Comparison of ENCODE assay signal across 7 mouse cellular contexts in the genomic region with DNA sequence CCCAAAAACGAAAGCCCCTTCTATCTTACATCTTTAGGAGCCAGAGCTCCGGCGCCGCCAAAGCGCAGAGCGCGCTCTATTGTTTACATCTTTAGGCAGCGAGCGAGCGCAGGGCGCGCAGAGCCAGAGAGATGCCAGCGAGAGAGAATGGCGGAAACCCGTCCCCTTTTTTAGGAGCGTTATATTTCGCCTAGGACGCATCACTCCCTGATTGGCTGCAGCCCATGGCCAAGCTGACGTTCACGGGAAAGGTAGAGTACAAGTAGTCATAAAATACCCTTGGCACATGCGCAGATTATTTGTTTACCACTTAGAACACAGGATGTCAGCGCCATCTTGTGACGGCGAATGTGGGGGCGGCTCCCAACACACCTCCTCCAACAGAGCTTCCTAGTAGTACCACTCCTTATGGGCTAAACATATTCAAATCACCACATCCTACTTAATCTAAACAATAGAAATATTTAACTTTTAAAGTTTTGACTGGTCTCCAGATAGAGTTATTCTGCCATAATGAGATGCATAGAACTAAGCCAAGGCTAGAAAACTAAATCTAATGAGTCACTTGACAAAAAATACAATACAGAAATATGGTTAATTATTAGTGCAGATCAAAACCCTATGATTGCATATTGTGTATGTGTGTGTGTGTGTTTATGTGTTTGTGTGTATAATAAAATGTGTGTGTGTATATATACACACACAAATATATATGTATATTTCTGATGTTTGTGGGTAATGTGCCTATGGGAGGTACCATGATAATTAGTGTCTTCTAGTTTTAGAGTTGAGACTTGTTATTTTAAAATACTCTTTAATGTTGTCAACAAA.
DNase-seq lines count a peak whose midpoint lies in the region; ATAC-seq and TF ChIP-seq lines count a peak whose summit lies in the region.
"Not testable (repeated sequence)": the region's sequence is repeated elsewhere in the genome, so short reads cannot be mapped to it uniquely, and the experiment has no call there.

No protein-coding gene starts in this region.

- H3K4me3 ChIP-seq in embryonic facial prominence, embryonic 15.5 days (replicated peaks) = not testable (repeated sequence)
- peak overlapping the region; percentile 18 to 29 for H3K4me3 ChIP-seq in heart, embryonic 14.5 days (ENCODE audit: control insufficient read depth in 1 of 2, insufficient read depth in 1 of 2, low read depth in 1 of 2, low read length in 2 of 2)
- H3K4me3 ChIP-seq in intestine, embryonic 14.5 days (ENCODE audit: low read depth, low read length) = 0 out of 2 replicates have a peak overlapping the region, but pooled peaks have one; percentile 16
- H3K4me3 ChIP-seq in limb, embryonic 14.5 days (replicated peaks; ENCODE audit: low read length) = peak overlapping the region; percentile 25; the same call in 1 of the 2 replicates
- peak overlapping the region; percentile 10 for H3K4me3 ChIP-seq in olfactory bulb, adult 2 months (ENCODE audit: insufficient read depth, low read depth, low read length)

- not testable (repeated sequence) for H3K27ac ChIP-seq in embryonic facial prominence, embryonic 15.5 days (replicated peaks); heart, embryonic 14.5 days (replicated peaks in 1 of 2; ENCODE audit: control insufficient read depth in 1 of 2, insufficient read depth in 1 of 2, low read depth in 2 of 2, low read length in 2 of 2); intestine, embryonic 14.5 days (ENCODE audit: low read depth); limb, embryonic 14.5 days (replicated peaks; ENCODE audit: low read depth, low read length); olfactory bulb, adult 2 months (ENCODE audit: insufficient read depth, low read depth, low read length)

- ATAC-seq in embryonic facial prominence, embryonic 15.5 days (ENCODE audit: insufficient number of reproducible peaks, low FRiP score, low TSS enrichment, low read depth) = 0 out of 2 replicates have a peak, but pooled peaks have one; percentile 11
- ATAC-seq in heart, embryonic 14.5 days (ENCODE audit: insufficient number of reproducible peaks, insufficient read depth, low FRiP score, low read depth) = peak; percentile 26; the same call in 1 of the 2 replicates
- ATAC-seq in intestine, embryonic 14.5 days (replicated peaks; ENCODE audit: low FRiP score, low TSS enrichment, low read depth) = peak; percentile 66
- peak; percentile 63; the same call in 1 of the 2 replicates for ATAC-seq in limb, embryonic 14.5 days (ENCODE audit: low FRiP score, low read depth)
- ATAC-seq in megakaryocyte-erythroid progenitor cell, adult 5-6 weeks (replicated peaks; ENCODE audit: low FRiP score, low TSS enrichment, poor library complexity, severe bottlenecking) = peak; percentile 74

- H3K36me3 ChIP-seq in embryonic facial prominence, embryonic 15.5 days; heart, embryonic 14.5 days (ENCODE audit: control insufficient read depth, insufficient read depth, low read length); intestine, embryonic 14.5 days (ENCODE audit: control insufficient read depth, insufficient read depth, low read length); limb, embryonic 14.5 days (ENCODE audit: control insufficient read depth, insufficient read depth, low read length): not testable (repeated sequence)

- not testable (repeated sequence) for TF ChIP-seq CTCF in olfactory bulb, adult 2 months (IDR thresholded peaks at IDR 0.05; ENCODE audit: insufficient read depth, low read depth, low read length)

- H3K9me3 ChIP-seq in embryonic facial prominence, embryonic 15.5 days (replicated peaks); heart, embryonic 14.5 days (ENCODE audit: control insufficient read depth, low read length); intestine, embryonic 14.5 days (ENCODE audit: control insufficient read depth, low read length); limb, embryonic 14.5 days (ENCODE audit: control insufficient read depth, low read length): not testable (repeated sequence)

- 27% methylated on average over 24 of the region's 25 CpGs for WGBS in embryonic facial prominence, embryonic 15.5 days
- 27% methylated on average over 9 of the region's 25 CpGs for WGBS in heart, embryonic 14.5 days
- WGBS in intestine, embryonic 14.5 days = 49% methylated on average over 11 of the region's 25 CpGs
- 54% methylated on average over 8 of the region's 25 CpGs for WGBS in limb, embryonic 14.5 days
- WGBS in olfactory bulb, adult 2 months = 39% methylated on average over 25 of the region's 25 CpGs

- not testable (repeated sequence) for TF ChIP-seq POLR2A in limb, embryonic 14.5 days (IDR thresholded peaks at IDR 0.05; ENCODE audit: borderline replicate concordance, extremely low read depth, insufficient read depth, insufficient read length); olfactory bulb, adult 2 months (IDR thresholded peaks at IDR 0.05; ENCODE audit: insufficient read depth, low read depth, low read length)

- DNase-seq in cerebellum, adult 18-20 months = peak; percentile 1 to 4
- not testable (repeated sequence) for DNase-seq in intestine, embryonic 14.5 days (ENCODE audit: low spot score)
- peak; percentile 8 for DNase-seq in limb, embryonic 14.5 days (ENCODE audit: low spot score)

- not testable (repeated sequence) for H3K4me2 ChIP-seq in embryonic facial prominence, embryonic 15.5 days (replicated peaks); intestine, embryonic 14.5 days (ENCODE audit: low read length)
- H3K4me2 ChIP-seq in heart, embryonic 14.5 days (ENCODE audit: low read length) = peak overlapping the region; percentile 50
- H3K4me2 ChIP-seq in limb, embryonic 14.5 days (replicated peaks; ENCODE audit: low read depth, low read length, severe bottlenecking) = peak overlapping the region; percentile 43

- H3K9ac ChIP-seq in embryonic facial prominence, embryonic 15.5 days; heart, embryonic 14.5 days (ENCODE audit: low read length); intestine, embryonic 14.5 days (ENCODE audit: low read length); limb, embryonic 14.5 days (ENCODE audit: low read depth, low read length, severe bottlenecking): not testable (repeated sequence)

- not testable (repeated sequence) for H3K27me3 ChIP-seq in embryonic facial prominence, embryonic 15.5 days; heart, embryonic 14.5 days (ENCODE audit: control insufficient read depth, insufficient read depth, low read length); intestine, embryonic 14.5 days (replicated peaks; ENCODE audit: control insufficient read depth, insufficient read depth, low read length); limb, embryonic 14.5 days (ENCODE audit: control insufficient read depth, insufficient read depth, low read length)

- H3K4me1 ChIP-seq in embryonic facial prominence, embryonic 15.5 days; heart, embryonic 14.5 days (ENCODE audit: control insufficient read depth in 2 of 2, insufficient read depth in 2 of 2, low read length in 2 of 2); intestine, embryonic 14.5 days (replicated peaks; ENCODE audit: control insufficient read depth, insufficient read depth, low read length); limb, embryonic 14.5 days (ENCODE audit: control insufficient read depth, insufficient read depth, low read length); olfactory bulb, adult 2 months (ENCODE audit: control insufficient read depth, insufficient read depth, low read length): not testable (repeated sequence)

Comparison
In these comparisons a context has a peak if more than half of its experiments do, and no peak if none do; other contexts are left out.
1. ATAC-seq: peak in every context shown above with its lines; median percentile 74 in megakaryocyte-erythroid progenitor cell, adult 5-6 weeks; 66 in intestine, embryonic 14.5 days; 63 in limb, embryonic 14.5 days; 26 in heart, embryonic 14.5 days; 11 in embryonic facial prominence, embryonic 15.5 days.